In the genomic region with DNA sequence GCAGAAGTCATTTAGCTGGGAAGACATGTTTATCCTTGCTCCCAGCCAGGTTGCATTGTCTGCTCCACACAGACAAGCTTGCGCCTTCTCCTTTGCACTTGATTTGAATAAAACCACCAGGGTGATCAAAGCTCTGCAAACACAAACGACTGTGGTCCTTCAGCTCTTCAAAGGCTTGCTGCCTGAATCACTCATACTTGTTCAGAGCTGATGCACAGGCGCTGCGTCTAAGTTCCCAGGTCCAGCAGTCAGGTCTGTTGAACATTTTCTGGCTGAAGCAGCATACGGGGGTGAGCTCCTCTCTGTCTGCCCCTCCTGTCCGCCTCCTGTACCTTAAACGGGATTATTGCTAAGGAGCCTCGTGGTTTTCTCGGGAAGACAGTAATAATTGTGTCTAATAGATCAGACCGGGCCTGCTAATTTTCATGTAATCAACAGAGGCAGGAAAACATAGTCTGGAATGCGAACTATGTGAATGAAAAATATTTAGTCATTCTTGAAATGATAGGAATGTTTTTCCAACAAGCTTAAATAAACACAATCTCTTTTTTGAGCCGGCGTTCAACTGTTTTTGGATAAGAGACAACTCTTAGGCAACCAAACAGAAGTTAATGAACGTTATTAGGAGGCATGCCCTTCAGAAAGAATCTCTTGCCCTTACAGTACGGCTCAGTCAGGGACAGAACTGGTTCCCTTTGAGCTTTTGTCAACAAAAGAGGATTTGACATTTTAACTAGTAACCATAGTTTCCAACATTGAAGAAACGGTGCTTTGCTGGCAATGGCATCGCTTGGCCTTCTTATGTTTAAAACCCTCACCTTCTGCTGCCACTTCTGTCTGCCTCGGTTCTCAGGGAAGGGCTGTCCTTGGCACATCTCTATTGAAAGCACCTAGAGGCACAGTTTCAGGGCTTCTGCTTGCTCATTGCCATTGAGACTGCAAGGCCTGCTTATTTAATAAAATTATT, we compare ENCODE assay signal across 9 mouse cellular contexts.
A peak's percentile ranks its signal among the peaks of the same experiment; 100 is the strongest.
DNase-seq lines count a peak whose midpoint lies in the region; ATAC-seq and TF ChIP-seq lines count a peak whose summit lies in the region.
"Had no signal": no experiment of that assay in that cellular context is flagged by ENCODE, and none has a peak within 500 bp of the region (broad histone marks: within the 10 kb centered on the region; RNA-seq: fewer than 3 reads in every experiment).

No protein-coding gene starts in this region.

- peaks cover 16% of the 10 kb centered on the region for H3K4me1 ChIP-seq in heart, adult 2 months (ENCODE audit: control insufficient read depth, insufficient read depth, low read length)
- H3K4me1 ChIP-seq in intestine, embryonic 16.5 days (ENCODE audit: control insufficient read depth, insufficient read depth, low read length), result peaks cover 6% of the 10 kb centered on the region; the same call in 1 of the 2 replicates

- 37% methylated on average over 18 of the region's 18 CpGs for WGBS in heart, adult 2 months
- 35% methylated on average over 18 of the region's 18 CpGs for WGBS in intestine, embryonic 16.5 days

- no peak overlapping the region for H3K4me2 ChIP-seq in intestine, embryonic 16.5 days (ENCODE audit: low read depth, low read length)
- H3K4me2 ChIP-seq: limb, embryonic 15.5 days had no signal

- H3K36me3 ChIP-seq in heart, adult 2 months (ENCODE audit: control insufficient read depth, insufficient read depth, low read length), result peaks cover 19% of the 10 kb centered on the region
- H3K36me3 ChIP-seq in intestine, embryonic 16.5 days (ENCODE audit: control insufficient read depth, insufficient read depth, low read length), result no peaks in the 10 kb centered on the region

- peak overlapping the region; percentile 24 for H3K27ac ChIP-seq in heart, adult 2 months
- peak overlapping the region; percentile 64 for H3K27ac ChIP-seq in intestine, embryonic 16.5 days (ENCODE audit: low read length)
- H3K27ac ChIP-seq: limb, embryonic 15.5 days had no signal

- no peak for TF ChIP-seq CTCF in heart, adult 2 months (IDR thresholded peaks at IDR 0.05)

- H3K4me3 ChIP-seq in heart, adult 2 months, result no peak overlapping the region
- H3K4me3 ChIP-seq in intestine, embryonic 16.5 days (ENCODE audit: low read length), result no peak overlapping the region
- H3K4me3 ChIP-seq: limb, embryonic 15.5 days had no signal

- TF ChIP-seq POLR2A in heart, adult 2 months (IDR thresholded peaks at IDR 0.05; ENCODE audit: insufficient read depth, low read depth, low read length), result no peak

- H3K27me3 ChIP-seq in heart, adult 2 months (ENCODE audit: control insufficient read depth, insufficient read depth, low read length), result no peaks in the 10 kb centered on the region
- no peaks in the 10 kb centered on the region for H3K27me3 ChIP-seq in intestine, embryonic 16.5 days (replicated peaks; ENCODE audit: control insufficient read depth, insufficient read depth, low read length)
- H3K27me3 ChIP-seq: limb, embryonic 15.5 days had no signal

- H3K79me2 ChIP-seq in heart, adult 2 months (replicated peaks; ENCODE audit: control insufficient read depth, insufficient read depth, low read length), result no peaks in the 10 kb centered on the region; the same call in 1 of the 2 replicates

- no peak overlapping the region for H3K9ac ChIP-seq in heart, adult 2 months (ENCODE audit: low read depth, low read length)
- H3K9ac ChIP-seq in intestine, embryonic 16.5 days (ENCODE audit: low read depth, low read length), result no peak overlapping the region
- H3K9ac ChIP-seq: limb, embryonic 15.5 days had no signal

- ATAC-seq in intestine, embryonic 16.5 days, result peak; percentile 32; the same call in 1 of the 2 replicates

- H3K9me3 ChIP-seq in intestine, embryonic 16.5 days (ENCODE audit: control insufficient read depth, low read length), result no peaks in the 10 kb centered on the region
- H3K9me3 ChIP-seq: limb, embryonic 15.5 days had no signal

- intact Hi-C loops in heart, adult 2 months (cut with DNase I), result no loop called here
- intact Hi-C loops in heart, postnatal 14 days (cut with DNase I), result no loop called here

- peak in 1 of 2 experiments; percentile 27 for DNase-seq in heart, adult 2 months
- no peak for DNase-seq in heart, postnatal 14 days
- peak; percentile 18 for DNase-seq in 3T3-L1 (ENCODE audit: low read depth, low spot score)
- peak; percentile 40 for DNase-seq in embryo, embryonic 10.5 days (ENCODE audit: low spot score)
- no peak for DNase-seq in MN1 (ENCODE audit: low spot score)
- no peak for DNase-seq in urinary bladder, postnatal 25 days (ENCODE audit: low spot score)
- DNase-seq in neural tube, embryonic 10.5 days (ENCODE audit: extremely low spot score, low spot score), result no peak

- TF ChIP-seq EP300 in heart, adult 2 months (IDR thresholded peaks at IDR 0.05; ENCODE audit: insufficient read depth, low read depth, low read length), result no peak

Comparison
In these comparisons a context has a peak if more than half of its experiments do, and no peak if none do; other contexts are left out.
1. DNase-seq: peak in 3T3-L1 (single experiment) and embryo, embryonic 10.5 days (single experiment); none in heart, postnatal 14 days (0 of 2), MN1 (single experiment), urinary bladder, postnatal 25 days (single experiment) and neural tube, embryonic 10.5 days (single experiment).